Mouse (Mus musculus): ENCODE measurements around the gene Mtmr14. TPM values are rescaled to one million over a fixed set of nuclear protein-coding genes. Genes with fewer than 3 reads are reported as not detected.

Gene Mtmr14
- polyA plus RNA-seq, 1 experiment from 2014 or later, result 25.1 TPM

GRCm38 (mm10) chr6:113301350-113301749, 63.7 kb downstream of the Mtmr14 start:
- Histone ChIP-seq H3K9ac (no peak overlapping the region), H3K4me3 (no peak overlapping the region), H3K9me3 (replicated peaks) (no peaks in the 10 kb centered on the region), H3K27me3 (replicated peaks) (no peaks in the 10 kb centered on the region), H3K4me1 (replicated peaks) (0 out of 2 replicates have a peak, but pooled peaks cover 4% of the 10 kb centered on the region), H3K27ac (ENCODE audit: poor library complexity, severe bottlenecking) (no peak overlapping the region), H3K4me2 (no peak overlapping the region), H3K36me3 (no peaks in the 10 kb centered on the region)
- no peak for ATAC-seq (ENCODE audit: insufficient number of reproducible peaks, low FRiP score)
- 76% methylated on average over 5 of the region's 5 CpGs for WGBS

GRCm38 (mm10) chr6:113302258-113302657, 64.6 kb downstream of the Mtmr14 start:
- Histone ChIP-seq H3K27ac (ENCODE audit: poor library complexity, severe bottlenecking) (no peak overlapping the region), H3K36me3 (no peaks in the 10 kb centered on the region), H3K9me3 (replicated peaks) (no peaks in the 10 kb centered on the region), H3K9ac (0 out of 2 replicates have a peak overlapping the region, but pooled peaks have one; percentile 21), H3K4me1 (replicated peaks) (0 out of 2 replicates have a peak, but pooled peaks cover 4% of the 10 kb centered on the region), H3K27me3 (replicated peaks) (no peaks in the 10 kb centered on the region), H3K4me3 (no peak overlapping the region), H3K4me2 (no peak overlapping the region)
- ATAC-seq (ENCODE audit: insufficient number of reproducible peaks, low FRiP score), result no peak
- 22% methylated on average over 3 of the region's 3 CpGs for WGBS

GRCm38 (mm10) chr6:113306322-113306985, 68.8 kb downstream of the Mtmr14 start:
- Histone ChIP-seq H3K4me3 (peak overlapping the region; percentile 93), H3K4me2 (peak overlapping the region; percentile 90), H3K27ac (ENCODE audit: poor library complexity, severe bottlenecking) (peak overlapping the region; percentile 97), H3K36me3 (peaks cover 15% of the 10 kb centered on the region), H3K27me3 (replicated peaks) (no peaks in the 10 kb centered on the region), H3K4me1 (replicated peaks) (peaks cover 26% of the 10 kb centered on the region), H3K9me3 (replicated peaks) (no peaks in the 10 kb centered on the region), H3K9ac (peak overlapping the region; percentile 96)
- WGBS, result under 1% methylated on average over 50 of the region's 50 CpGs
- peak; percentile 97 for ATAC-seq (ENCODE audit: insufficient number of reproducible peaks, low FRiP score)

GRCm38 (mm10) chr6:113306986-113307349, 69.3 kb downstream of the Mtmr14 start, which contains the start of gene Brpf1:
Brpf1 (plus strand) TSS chr6:113307137.
- Histone ChIP-seq H3K27me3 (replicated peaks) (no peaks in the 10 kb centered on the region), H3K4me3 (peak within 1 kb of the TSS; percentile 93), H3K9me3 (replicated peaks) (no peaks in the 10 kb centered on the region), H3K27ac (ENCODE audit: poor library complexity, severe bottlenecking) (peak within 1 kb of the TSS; percentile 97), H3K4me2 (peak within 1 kb of the TSS; percentile 90), H3K4me1 (replicated peaks) (peaks cover 26% of the 10 kb centered on the region), H3K36me3 (peaks cover 15% of the 10 kb centered on the region), H3K9ac (peak within 1 kb of the TSS; percentile 96)
- WGBS, result under 1% methylated on average over 32 of the region's 32 CpGs
- ATAC-seq (ENCODE audit: insufficient number of reproducible peaks, low FRiP score), result peak; percentile 54

GRCm38 (mm10) chr6:113307481-113308121, 70.0 kb downstream of the Mtmr14 start:
- whole genome bisulfite sequencing, result under 1% methylated on average over 32 of the region's 34 CpGs
- H3K4me3 ChIP-seq, result peak overlapping the region; percentile 93

GRCm38 (mm10) chr6:113308141-113308540, 70.5 kb downstream of the Mtmr14 start:
- Histone ChIP-seq H3K9me3 (replicated peaks) (no peaks in the 10 kb centered on the region), H3K9ac (peak overlapping the region; percentile 96), H3K27ac (ENCODE audit: poor library complexity, severe bottlenecking) (0 out of 2 replicates have a peak overlapping the region, but pooled peaks have one; percentile 97), H3K27me3 (replicated peaks) (no peaks in the 10 kb centered on the region), H3K4me1 (replicated peaks) (peaks cover 24% of the 10 kb centered on the region), H3K36me3 (peaks cover 19% of the 10 kb centered on the region), H3K4me2 (peak overlapping the region; percentile 90), H3K4me3 (peak overlapping the region; percentile 93)
- WGBS, result 30% methylated on average over 5 of the region's 5 CpGs
- no peak for ATAC-seq (ENCODE audit: insufficient number of reproducible peaks, low FRiP score)

More at GRCm38 (mm10) chr6:113307481-113308121, 70.0 kb downstream of the Mtmr14 start:
- no peaks in the 10 kb centered on the region for H3K9me3 ChIP-seq (replicated peaks)
- H3K9ac ChIP-seq, result peak overlapping the region; percentile 96
- peaks cover 18% of the 10 kb centered on the region for H3K36me3 ChIP-seq
- H3K27me3 ChIP-seq (replicated peaks), result no peaks in the 10 kb centered on the region
- H3K27ac ChIP-seq (ENCODE audit: poor library complexity, severe bottlenecking), result peak overlapping the region; percentile 97
- ATAC-seq (ENCODE audit: insufficient number of reproducible peaks, low FRiP score), result no peak
- peak overlapping the region; percentile 90 for H3K4me2 ChIP-seq
- H3K4me1 ChIP-seq (replicated peaks), result peaks cover 24% of the 10 kb centered on the region

GRCm38 (mm10) chr6:113315972-113316371, 78.3 kb downstream of the Mtmr14 start:
- Histone ChIP-seq H3K27ac (ENCODE audit: poor library complexity, severe bottlenecking) (no peak overlapping the region), H3K9me3 (replicated peaks) (no peaks in the 10 kb centered on the region), H3K4me3 (no peak overlapping the region), H3K4me2 (no peak overlapping the region), H3K4me1 (replicated peaks) (peaks cover 8% of the 10 kb centered on the region; the same call in 1 of the 2 replicates), H3K27me3 (replicated peaks) (no peaks in the 10 kb centered on the region), H3K9ac (no peak overlapping the region), H3K36me3 (peaks cover 76% of the 10 kb centered on the region)
- WGBS, result 90% methylated on average over 3 of the region's 3 CpGs
- ATAC-seq (ENCODE audit: insufficient number of reproducible peaks, low FRiP score), result no peak

GRCm38 (mm10) chr6:113326533-113327315, 89.1 kb downstream of the Mtmr14 start, which contains the start of gene Ogg1:
Ogg1 (plus strand) TSS chr6:113326972.
- peak within 1 kb of the TSS; percentile 96 for H3K27ac ChIP-seq (ENCODE audit: poor library complexity, severe bottlenecking)
- no peaks in the 10 kb centered on the region for H3K27me3 ChIP-seq (replicated peaks)
- H3K4me1 ChIP-seq (replicated peaks), result peaks cover 30% of the 10 kb centered on the region
- peak within 1 kb of the TSS; percentile 59 for H3K4me3 ChIP-seq
- H3K36me3 ChIP-seq, result peaks cover 52% of the 10 kb centered on the region
- ATAC-seq (ENCODE audit: insufficient number of reproducible peaks, low FRiP score), result peak; percentile 97
- H3K9me3 ChIP-seq (replicated peaks), result no peaks in the 10 kb centered on the region
- peak within 1 kb of the TSS; percentile 90 for H3K9ac ChIP-seq
- WGBS, result under 1% methylated on average over 52 of the region's 52 CpGs
- peak within 1 kb of the TSS; percentile 97 for H3K4me2 ChIP-seq

- 65% methylated on average over 1 of the region's 1 CpGs for WGBS
- Histone ChIP-seq H3K36me3 (peaks cover 41% of the 10 kb centered on the region), H3K9ac (no peak overlapping the region), H3K4me3 (no peak overlapping the region), H3K27me3 (replicated peaks) (no peaks in the 10 kb centered on the region), H3K27ac (ENCODE audit: poor library complexity, severe bottlenecking) (no peak overlapping the region), H3K9me3 (replicated peaks) (no peaks in the 10 kb centered on the region), H3K4me2 (no peak overlapping the region), H3K4me1 (replicated peaks) (peaks cover 46% of the 10 kb centered on the region)
- ATAC-seq (ENCODE audit: insufficient number of reproducible peaks, low FRiP score), result no peak
Observed at GRCm38 (mm10) chr6:113329396-113329795, 91.8 kb downstream of the Mtmr14 start.

- H3K9ac ChIP-seq, result no peak overlapping the region
- H3K4me1 ChIP-seq (replicated peaks), result peaks cover 42% of the 10 kb centered on the region
- H3K4me3 ChIP-seq, result no peak overlapping the region
- H3K4me2 ChIP-seq, result no peak overlapping the region
- H3K27ac ChIP-seq (ENCODE audit: poor library complexity, severe bottlenecking), result no peak overlapping the region
- ATAC-seq (ENCODE audit: insufficient number of reproducible peaks, low FRiP score), result no peak
- 38% methylated on average over 2 of the region's 2 CpGs for WGBS
- peaks cover 45% of the 10 kb centered on the region for H3K36me3 ChIP-seq
- no peaks in the 10 kb centered on the region for H3K9me3 ChIP-seq (replicated peaks)
- H3K27me3 ChIP-seq (replicated peaks), result no peaks in the 10 kb centered on the region
Observed at GRCm38 (mm10) chr6:113330547-113330946, 92.9 kb downstream of the Mtmr14 start.
